Mouse (Mus musculus) spleen, postnatal 36 days (tissue): ENCODE data around the gene Agk.

ENCODE experiments used
- DNase-seq, 2 experiments: peaks; one replicate each; pipeline ENCODE4 v3.0.0; 2022; ENCODE audit warnings: low spot score in 2 of 2, mixed read lengths in 1 of 2

Agk gene

GRCm38 (mm10) chr6:40411085-40411484 is 86.1 kb downstream of the Agk start:
- DNase-seq: no peak

GRCm38 (mm10) chr6:40413046-40413445 is 88.1 kb downstream of the Agk start:
- DNase-seq: no peak

- DNase-seq: no peak
These were observed 88.6 kb downstream of the Agk start for GRCm38 (mm10) chr6:40413565-40413964.

- no peak for DNase-seq
These were observed 90.8 kb downstream of the Agk start for GRCm38 (mm10) chr6:40415799-40416198.

- DNase-seq: no peak
These were observed 93.4 kb downstream of the Agk start for GRCm38 (mm10) chr6:40418386-40418785.

GRCm38 (mm10) chr6:40421099-40421498 is 96.1 kb downstream of the Agk start:
- no peak for DNase-seq

- DNase-seq: no peak
These were observed 98.0 kb downstream of the Agk start for GRCm38 (mm10) chr6:40423013-40423412.

- peak; percentile 28 to 46 for DNase-seq
These were observed 98.8 kb downstream of the Agk start for GRCm38 (mm10) chr6:40423774-40424173.

GRCm38 (mm10) chr6:40427441-40427840 is 102.5 kb downstream of the Agk start:
- no peak for DNase-seq

- no peak for DNase-seq
These were observed 103.7 kb downstream of the Agk start for GRCm38 (mm10) chr6:40428696-40429095.

- DNase-seq: no peak
These were observed 104.6 kb downstream of the Agk start for GRCm38 (mm10) chr6:40429521-40429931.

GRCm38 (mm10) chr6:40430251-40430650 is 105.3 kb downstream of the Agk start:
- DNase-seq: peak; percentile 71 to 74

GRCm38 (mm10) chr6:40430878-40431277 is 105.9 kb downstream of the Agk start:
- no peak for DNase-seq

- DNase-seq: no peak
These were observed 106.4 kb downstream of the Agk start for GRCm38 (mm10) chr6:40431356-40431755.

- DNase-seq: no peak
These were observed 106.8 kb downstream of the Agk start for GRCm38 (mm10) chr6:40431812-40432211.

GRCm38 (mm10) chr6:40432346-40433275 is 107.6 kb downstream of the Agk start:
- peak; percentile 17 to 29 for DNase-seq

GRCm38 (mm10) chr6:40434697-40435096 is 109.7 kb downstream of the Agk start:
- DNase-seq: no peak

- DNase-seq: peak in 1 of 2 experiments; percentile 7
These were observed 110.4 kb downstream of the Agk start for GRCm38 (mm10) chr6:40435151-40436046.

- peak; percentile 70 to 78 for DNase-seq
These were observed 111.1 kb downstream of the Agk start, which contains the start of gene E330009J07Rik for GRCm38 (mm10) chr6:40436047-40436483. TSS of gene E330009J07Rik (minus strand) at chr6:40436135.

GRCm38 (mm10) chr6:40438936-40439335 is 114.0 kb downstream of the Agk start, which contains the start of gene Wee2:
TSS of gene Wee2 (plus strand) at chr6:40439088.
- DNase-seq: no peak

GRCm38 (mm10) chr6:40439731-40440130 is 114.8 kb downstream of the Agk start:
- DNase-seq: peak; percentile 7 to 12

GRCm38 (mm10) chr6:40441276-40441675 is 116.3 kb downstream of the Agk start:
- DNase-seq: no peak
